Mouse (Mus musculus) heart, adult 2 months (tissue): Measurements from ENCODE around the gene Mrpl21. TPM values are rescaled to one million over a fixed set of nuclear protein-coding genes. Genes with fewer than 3 reads are reported as not detected.

ENCODE experiments used
- DNase-seq, 2 experiments: peaks; one replicate each; pipeline ENCODE4 v3.0.0; 2021
- H3K27ac ChIP-seq: fragments of 200-600 bp; 2 replicates; pipeline ENCODE4 v1.8.1; 2022
- H3K27me3 ChIP-seq: fragments of 200-500 bp; 2 replicates; pipeline ENCODE4 v1.6.1; 2012; ENCODE audit warnings: mild to moderate bottlenecking, low read length, inconsistent platforms, mixed read lengths; ENCODE audit not compliant: control insufficient read depth, insufficient read depth
- H3K36me3 ChIP-seq: fragments of 200-500 bp; 2 replicates; pipeline ENCODE4 v1.6.1; 2012; ENCODE audit warnings: low read length, inconsistent platforms; ENCODE audit not compliant: control insufficient read depth, insufficient read depth
- H3K4me1 ChIP-seq: fragments of 200-500 bp; 2 replicates; pipeline ENCODE4 v1.6.1; 2011; ENCODE audit warnings: low read length; ENCODE audit not compliant: control insufficient read depth, insufficient read depth
- H3K4me3 ChIP-seq: fragments of 200-600 bp; 2 replicates; pipeline ENCODE4 v1.8.1; 2022
- H3K79me2 ChIP-seq: fragments of 200-500 bp; replicated peaks from 2 replicates; pipeline ENCODE4 v1.6.1; 2012; ENCODE audit warnings: mild to moderate bottlenecking, inconsistent platforms, low read length, moderate library complexity, mixed read lengths; ENCODE audit not compliant: control insufficient read depth, insufficient read depth
- H3K9ac ChIP-seq: fragments of 200-500 bp; 2 replicates; pipeline ENCODE4 v1.6.1; 2012; ENCODE audit warnings: low read depth, mild to moderate bottlenecking, control low read depth, inconsistent platforms, low read length, mixed read lengths
- CTCF ChIP-seq: fragments of 200-600 bp; IDR thresholded peaks from 2 replicates; pipeline ENCODE4 v1.8.1; 2022; ENCODE audit warnings: antibody characterized with exemption, mild to moderate bottlenecking, moderate library complexity
- EP300 ChIP-seq: fragments of 200-500 bp; IDR thresholded peaks from 2 replicates; pipeline ENCODE4 v1.6.1; 2011; ENCODE audit warnings: low read depth, low read length, control low read depth; ENCODE audit not compliant: insufficient read depth
- POLR2A ChIP-seq: fragments of 200-500 bp; IDR thresholded peaks from 2 replicates; pipeline ENCODE4 v1.6.1; 2011; ENCODE audit warnings: mild to moderate bottlenecking, low read depth, low read length, control low read depth; ENCODE audit not compliant: insufficient read depth
- WGBS: fragments of 180-500 bp; shearing (Covaris S2); methylation state at CpG from one replicate; pipeline ENCODE4 v1.1.7; 2018; 5-methylcytosine and 5-hydroxymethylcytosine counted together
- intact Hi-C: fragments of 180-260 bp; cut with DNase I; formaldehyde crosslinking; loops from one replicate; pipeline ENCODE4 v1.15.1; 2025
- polyA plus RNA-seq: library from polyadenylated mRNA; depleted of rRNA; stranded (reverse); fragments of >200 nt; gene quantifications from 2 replicates; pipeline ENCODE4 v1.2.3, GENCODE M21; 2012
- total RNA-seq, 2 experiments: library from RNA; stranded (reverse); gene quantifications; 2 replicates each; pipeline ENCODE4 v1.2.3; 2021

Mrpl21 gene
- total and polyA plus RNA-seq, 3 experiments: 76.9 to 90.1 (median 79.4) TPM

- no peaks in the 10 kb centered on the region for H3K27me3 ChIP-seq
- peak; percentile 74 to 77 for DNase-seq
- WGBS: 3% methylated on average over 26 of the region's 26 CpGs
- intact Hi-C loops: loop anchor here (5.0 to 10.0 kb wide), 2 partner anchors 252 to 445 kb away; partner anchors contain the start of genes Kmt5b and Ppp6r3
- H3K9ac ChIP-seq: peak within 1 kb of the TSS; percentile 93
- H3K36me3 ChIP-seq: no peaks in the 10 kb centered on the region
- H3K4me3 ChIP-seq: peak within 1 kb of the TSS; percentile 88
- TF ChIP-seq POLR2A (0 out of 2 replicates have a peak, but pooled peaks have one; percentile 15), EP300 (no peak), CTCF (peak; percentile 71)
- H3K4me1 ChIP-seq: peaks cover 11% of the 10 kb centered on the region
- no peaks in the 10 kb centered on the region for H3K79me2 ChIP-seq
- peak within 1 kb of the TSS; percentile 97 for H3K27ac ChIP-seq
Observed at GRCm38 (mm10) chr19:3322261-3322969, 39.7 kb downstream of the Mrpl21 start, which contains the start of gene Cpt1a. TSS of gene Cpt1a (plus strand) at chr19:3322334.

DNA sequence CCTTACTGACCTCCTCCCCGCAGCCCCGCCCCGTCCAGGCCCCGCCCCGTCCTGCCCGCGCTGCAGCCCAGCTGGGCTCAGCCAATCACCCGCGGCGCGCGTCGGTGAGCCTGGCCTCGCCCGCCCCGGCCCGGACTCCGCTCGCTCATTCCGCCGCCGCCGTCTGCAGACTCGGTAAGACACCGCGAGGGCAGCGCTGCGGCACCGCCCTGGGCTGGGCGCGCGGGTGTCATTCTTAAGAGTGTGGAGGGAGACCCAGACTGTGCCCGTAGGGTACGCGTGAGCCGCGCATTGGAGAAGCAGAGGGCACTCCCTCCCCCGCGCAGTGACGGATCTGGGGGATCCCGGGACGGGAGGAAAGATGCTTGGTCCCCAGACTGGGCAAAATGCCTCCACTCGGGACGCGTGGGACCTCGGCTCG is 40.5 kb downstream of the Mrpl21 start:
- TF ChIP-seq EP300 (no peak), POLR2A (peak; percentile 83)
- peak overlapping the region; percentile 93 for H3K9ac ChIP-seq
- H3K79me2 ChIP-seq: no peaks in the 10 kb centered on the region
- WGBS: 2% methylated on average over 47 of the region's 47 CpGs
- DNase-seq: peak; percentile 93 to 94
- H3K27me3 ChIP-seq: no peaks in the 10 kb centered on the region
- H3K4me3 ChIP-seq: peak overlapping the region; percentile 88
- H3K36me3 ChIP-seq: no peaks in the 10 kb centered on the region
- intact Hi-C loops: loop anchor here (5.0 to 10.0 kb wide), 2 partner anchors 252 to 444 kb away; partner anchors contain the start of genes Kmt5b and Ppp6r3
- H3K4me1 ChIP-seq: peaks cover 13% of the 10 kb centered on the region
- H3K27ac ChIP-seq: peak overlapping the region; percentile 97

DNA sequence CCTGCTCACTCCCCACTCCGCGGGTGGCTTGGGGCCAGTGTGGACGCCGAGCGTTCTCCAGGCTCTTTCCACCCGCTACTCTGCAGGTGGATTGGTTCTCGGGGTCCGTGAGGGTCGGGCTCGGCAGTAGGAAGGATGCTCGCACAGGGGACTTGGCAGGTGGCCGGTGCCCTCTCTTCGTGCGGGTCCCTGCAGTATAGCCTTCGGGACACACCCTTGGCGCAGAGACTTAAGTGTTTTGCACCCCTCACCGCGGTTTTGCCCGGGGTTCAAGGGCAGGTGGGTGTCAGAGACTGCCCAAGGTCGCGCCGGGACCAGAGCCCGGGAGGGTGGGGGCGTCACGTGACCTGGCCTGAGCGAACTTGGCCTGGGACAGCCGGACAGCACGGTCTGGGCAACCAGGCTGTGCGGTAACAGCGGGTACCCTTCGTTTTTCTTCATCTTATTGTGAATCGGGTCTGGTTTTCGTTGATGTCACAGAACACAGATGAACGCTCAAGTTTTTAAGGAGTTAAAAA is 41.1 kb downstream of the Mrpl21 start:
- intact Hi-C loops: loop anchor here (2.0 to 10.0 kb wide), 3 partner anchors 31 to 443 kb away; partner anchors contain the start of genes Kmt5b and Ppp6r3
- peaks cover 2% of the 10 kb centered on the region; the same call in 1 of the 2 replicates for H3K79me2 ChIP-seq
- DNase-seq: peak; percentile 87 to 88

GRCm38 (mm10) chr19:3324271-3324811 is 41.6 kb downstream of the Mrpl21 start:
- peaks cover 2% of the 10 kb centered on the region; the same call in 1 of the 2 replicates for H3K79me2 ChIP-seq
- peak overlapping the region; percentile 93 for H3K9ac ChIP-seq
- peaks cover 15% of the 10 kb centered on the region for H3K4me1 ChIP-seq
- H3K27me3 ChIP-seq: no peaks in the 10 kb centered on the region
- TF ChIP-seq EP300: no peak
- no peak for TF ChIP-seq CTCF
- TF ChIP-seq POLR2A: peak; percentile 5; the same call in 1 of the 2 replicates
- DNase-seq: peak; percentile 32 to 55
- H3K36me3 ChIP-seq: no peaks in the 10 kb centered on the region
- H3K4me3 ChIP-seq: peak overlapping the region; percentile 88
- intact Hi-C loops: loop anchor here (2.0 to 10.0 kb wide), 3 partner anchors 30 to 443 kb away; partner anchors contain the start of genes Kmt5b and Ppp6r3
- H3K27ac ChIP-seq: peak overlapping the region; percentile 97
- 1% methylated on average over 17 of the region's 17 CpGs for WGBS

More for the DNA sequence above, 41.1 kb downstream of the Mrpl21 start:
- peak overlapping the region; percentile 88 for H3K4me3 ChIP-seq
- TF ChIP-seq POLR2A: peak; percentile 54; the same call in 1 of the 2 replicates
- no peak for TF ChIP-seq CTCF
- WGBS: under 1% methylated on average over 34 of the region's 34 CpGs
- H3K9ac ChIP-seq: peak overlapping the region; percentile 93
- peaks cover 13% of the 10 kb centered on the region for H3K4me1 ChIP-seq
- H3K27ac ChIP-seq: peak overlapping the region; percentile 97
- H3K27me3 ChIP-seq: no peaks in the 10 kb centered on the region
- H3K36me3 ChIP-seq: no peaks in the 10 kb centered on the region

- under 1% methylated on average over 59 of the region's 59 CpGs for WGBS
- intact Hi-C loops: loop anchor here (2.0 to 10.0 kb wide), 3 partner anchors 30 to 442 kb away; partner anchors contain the start of genes Kmt5b and Ppp6r3
- peaks cover 3% of the 10 kb centered on the region; the same call in 1 of the 2 replicates for H3K79me2 ChIP-seq
Observed at GRCm38 (mm10) chr19:3324931-3325711, 42.4 kb downstream of the Mrpl21 start.

More at GRCm38 (mm10) chr19:3324931-3325711, 42.4 kb downstream of the Mrpl21 start:
- DNase-seq: peak; percentile 94 to 95
- peak overlapping the region; percentile 88 for H3K4me3 ChIP-seq
- H3K27me3 ChIP-seq: no peaks in the 10 kb centered on the region
- TF ChIP-seq EP300: peak; percentile 69; the same call in 1 of the 2 replicates
- TF ChIP-seq CTCF: peak; percentile 35
- TF ChIP-seq POLR2A: peak; percentile 83
- peak overlapping the region; percentile 55 for H3K9ac ChIP-seq
- peak overlapping the region; percentile 97 for H3K27ac ChIP-seq
- peaks cover 18% of the 10 kb centered on the region for H3K4me1 ChIP-seq
- peaks cover 2% of the 10 kb centered on the region; the same call in 1 of the 2 replicates for H3K36me3 ChIP-seq
